Mouse (Mus musculus): Measurements from ENCODE around the gene Pih1d1.
"Not testable (repeated sequence)": the region's sequence is repeated elsewhere in the genome, so short reads cannot be mapped to it uniquely, and the experiment has no call there.

The Pih1d1 gene

GRCm38 (mm10) chr7:45147899-45148298 is 6.2 kb upstream of the Pih1d1 start:
- DNase-seq (ENCODE audit: low read depth, low spot score) = no peak

GRCm38 (mm10) chr7:45148534-45149098 is 5.5 kb upstream of the Pih1d1 start:
- DNase-seq (ENCODE audit: low read depth, low spot score) = no peak

GRCm38 (mm10) chr7:45149545-45149944 is 4.6 kb upstream of the Pih1d1 start:
- no peak for DNase-seq (ENCODE audit: low read depth, low spot score)

- no peak for DNase-seq (ENCODE audit: low read depth, low spot score)
These were observed 3.8 kb upstream of the Pih1d1 start for GRCm38 (mm10) chr7:45150321-45150720.

- no peak for DNase-seq (ENCODE audit: low read depth, low spot score)
These were observed 2.8 kb upstream of the Pih1d1 start for GRCm38 (mm10) chr7:45151303-45151702.

GRCm38 (mm10) chr7:45153052-45153451 is 1.1 kb upstream of the Pih1d1 start:
- DNase-seq (ENCODE audit: low read depth, low spot score) = not testable (repeated sequence)

GRCm38 (mm10) chr7:45153586-45153985 is 517 bp upstream of the Pih1d1 start:
- no peak for DNase-seq (ENCODE audit: low read depth, low spot score)

GRCm38 (mm10) chr7:45154993-45155514 is 951 bp downstream of the Pih1d1 start:
- peak; percentile 71 for DNase-seq (ENCODE audit: low read depth, low spot score)

- no peak for DNase-seq (ENCODE audit: low read depth, low spot score)
These were observed 1.5 kb downstream of the Pih1d1 start for GRCm38 (mm10) chr7:45155590-45155989.

- no peak for DNase-seq (ENCODE audit: low read depth, low spot score)
These were observed 2.1 kb downstream of the Pih1d1 start for GRCm38 (mm10) chr7:45156206-45156605.

GRCm38 (mm10) chr7:45157459-45157858 is 3.4 kb downstream of the Pih1d1 start:
- no peak for DNase-seq (ENCODE audit: low read depth, low spot score)

GRCm38 (mm10) chr7:45158991-45159390 is 4.9 kb downstream of the Pih1d1 start:
- DNase-seq (ENCODE audit: low read depth, low spot score) = no peak

GRCm38 (mm10) chr7:45160316-45160800 is 6.3 kb downstream of the Pih1d1 start:
- no peak for DNase-seq (ENCODE audit: low read depth, low spot score)

- DNase-seq (ENCODE audit: low read depth, low spot score) = no peak
These were observed 6.8 kb downstream of the Pih1d1 start for GRCm38 (mm10) chr7:45160866-45161265.

GRCm38 (mm10) chr7:45161612-45162473 is 7.7 kb downstream of the Pih1d1 start:
- DNase-seq (ENCODE audit: low read depth, low spot score) = peak; percentile 93

- no peak for DNase-seq (ENCODE audit: low read depth, low spot score)
These were observed 8.4 kb downstream of the Pih1d1 start for GRCm38 (mm10) chr7:45162551-45162950.

GRCm38 (mm10) chr7:45162996-45163615 is 9.0 kb downstream of the Pih1d1 start:
- DNase-seq (ENCODE audit: low read depth, low spot score) = no peak

- DNase-seq (ENCODE audit: low read depth, low spot score) = peak; percentile 62
These were observed 9.8 kb downstream of the Pih1d1 start, which contains the start of gene Slc17a7 for GRCm38 (mm10) chr7:45163735-45164490. Slc17a7 (plus strand) TSS chr7:45163949.

- DNase-seq (ENCODE audit: low read depth, low spot score) = no peak
These were observed 10.7 kb downstream of the Pih1d1 start for GRCm38 (mm10) chr7:45164833-45165232.

GRCm38 (mm10) chr7:45165701-45166100 is 11.6 kb downstream of the Pih1d1 start:
- no peak for DNase-seq (ENCODE audit: low read depth, low spot score)

- no peak for DNase-seq (ENCODE audit: low read depth, low spot score)
These were observed 12.9 kb downstream of the Pih1d1 start for GRCm38 (mm10) chr7:45166950-45167401.

All from CD4-positive, CD25-positive, alpha-beta regulatory T cell, adult 2 months (primary cell).